Mouse (Mus musculus): ENCODE measurements at regions not wholly inside any gene's neighbourhood (a gene's known extent, or its start where the extent isn't known, plus 50 kb on each side); places are given as distances from the start of the nearest gene placed in this dataset.
"Not testable (repeated sequence)": the region's sequence is repeated elsewhere in the genome, so short reads cannot be mapped to it uniquely, and the experiment has no call there.

- DNase-seq: no peak
These were observed 57.6 kb upstream of the Lekr1 start for GRCm38 (mm10) chr3:65608385-65608784.

DNA sequence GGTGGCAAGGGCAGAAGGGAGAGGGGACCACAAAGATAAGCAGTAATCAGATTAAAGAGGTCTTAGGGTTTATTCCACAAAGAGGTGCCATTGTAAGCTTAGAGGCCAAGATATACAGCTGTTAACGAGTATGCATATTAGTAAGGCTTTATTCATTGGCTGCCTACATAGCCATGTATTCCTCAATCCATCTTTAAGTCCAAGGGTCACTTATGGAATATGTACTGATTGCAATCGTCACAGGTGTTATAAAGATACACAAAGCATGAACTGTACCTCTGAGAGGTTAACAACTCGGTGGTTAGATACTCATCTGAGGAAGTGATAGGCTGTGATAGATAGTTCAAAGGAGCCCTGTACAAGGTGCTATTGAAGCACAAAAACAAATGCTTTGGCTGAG lies 54.3 kb upstream of the Lekr1 start:
- no peak for DNase-seq

GRCm38 (mm10) chr3:65612387-65612786 lies 53.6 kb upstream of the Lekr1 start:
- peak; percentile 17 for DNase-seq

DNA sequence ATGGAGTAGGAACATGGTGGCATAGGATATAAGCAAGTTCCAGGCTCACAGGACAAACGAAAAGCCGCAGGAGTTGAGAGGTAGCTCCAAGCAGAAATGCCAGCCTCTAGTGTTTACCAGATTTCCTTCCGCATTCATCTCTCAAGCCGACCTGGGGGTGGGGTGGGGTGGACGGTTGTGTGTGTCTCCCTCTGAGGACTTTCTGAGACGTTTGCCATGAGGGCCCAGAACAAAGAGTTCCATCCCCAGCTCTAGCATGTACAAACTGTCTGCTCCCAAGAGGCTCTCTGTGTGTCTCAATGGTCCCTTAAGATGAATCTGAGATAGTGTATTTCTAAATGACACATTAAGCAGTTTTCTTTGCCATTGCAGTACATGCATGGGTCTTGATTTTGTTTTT lies 53.1 kb upstream of the Lekr1 start:
- no peak for DNase-seq

GRCm38 (mm10) chr3:65614901-65615300 lies 51.1 kb upstream of the Lekr1 start:
- DNase-seq: not testable (repeated sequence)
